Mouse (Mus musculus) adrenal gland, postnatal 14 days (tissue): ENCODE data around the gene Zbtb48. TPM values are rescaled to one million over a fixed set of nuclear protein-coding genes. Genes with fewer than 3 reads are reported as not detected.

Source experiments
- DNase-seq: peaks from one replicate; pipeline ENCODE4 v3.0.0; 2021; ENCODE audit warnings: mixed read lengths
- total RNA-seq: library from RNA; stranded (reverse); gene quantifications from 2 replicates; pipeline ENCODE4 v1.2.3, GENCODE M21; 2021

The Zbtb48 gene
- total RNA-seq, 1 experiment from 2014 or later: 10.6 TPM

- DNase-seq: peak; percentile 56
Observed at GRCm38 (mm10) chr4:151972221-151972967, 55.1 kb downstream of the Zbtb48 start.

Other genes starting within 250 kb of the Zbtb48 start
- gene Camta1, start 165.8 kb downstream of the Zbtb48 start, total RNA-seq: 40.1 and 45.4 TPM in 2 replicates
- gene Dnajc11, start 94.0 kb downstream of the Zbtb48 start, total RNA-seq: 117 and 122 TPM in 2 replicates
- 15.2 and 15.5 TPM in 2 replicates for gene Thap3, start 38.7 kb downstream of the Zbtb48 start, total RNA-seq
- 15.6 and 16.0 TPM in 2 replicates for gene Phf13, start 31.4 kb downstream of the Zbtb48 start, total RNA-seq
- gene Klhl21, start 18.9 kb downstream of the Zbtb48 start, total RNA-seq: 18.7 TPM in 2 replicates
- not detected in 2 replicates for gene Tas1r1, start 10.9 kb upstream of the Zbtb48 start, total RNA-seq
- 24.0 and 26.9 TPM in 2 replicates for gene Nol9, start 11.7 kb upstream of the Zbtb48 start, total RNA-seq
- 16.9 and 21.5 TPM in 2 replicates for gene Plekhg5, start 44.8 kb upstream of the Zbtb48 start, total RNA-seq
- gene Tnfrsf25, start 88.3 kb upstream of the Zbtb48 start, total RNA-seq: 2.9 and 4.8 TPM in 2 replicates
- 0.71 and 0.96 TPM in 2 replicates for gene Espn, start 124.7 kb upstream of the Zbtb48 start, total RNA-seq
- gene Hes2, start 131.2 kb upstream of the Zbtb48 start, total RNA-seq: not detected in 2 replicates
- gene Acot7, start 150.5 kb upstream of the Zbtb48 start, total RNA-seq: 32.2 and 34.2 TPM in 2 replicates
- gene Gpr153, start 246.6 kb upstream of the Zbtb48 start, total RNA-seq: 7.2 and 7.5 TPM in 2 replicates